Mouse (Mus musculus) stomach, embryonic 15.5 days (tissue): ENCODE measurements around the gene Inka1. TPM values are rescaled to one million over a fixed set of nuclear protein-coding genes. Genes with fewer than 3 reads are reported as not detected.

Experiments used
- ATAC-seq: fragments of 200-750 bp; cut with Nextera tagmentation; 2 replicates; pipeline ENCODE4 v1.8.0; 2017; ENCODE audit warnings: low read depth, moderate number of reproducible peaks, moderate TSS enrichment; ENCODE audit not compliant: insufficient read depth, low FRiP score
- H3K27ac ChIP-seq: fragments of 300-500 bp; sonication (generic); 2 replicates; pipeline ENCODE4 v1.5.1; 2015; ENCODE audit warnings: mild to moderate bottlenecking, inconsistent platforms
- H3K27me3 ChIP-seq: fragments of 300-500 bp; sonication (generic); replicated peaks from 2 replicates; pipeline ENCODE4 v1.6.1; 2015; ENCODE audit warnings: inconsistent platforms
- H3K36me3 ChIP-seq: fragments of 300-500 bp; sonication (generic); 2 replicates; pipeline ENCODE4 v1.6.1; 2015; ENCODE audit warnings: inconsistent platforms
- H3K4me1 ChIP-seq: fragments of 300-500 bp; sonication (generic); 2 replicates; pipeline ENCODE4 v1.6.1; 2015; ENCODE audit warnings: inconsistent platforms
- H3K4me2 ChIP-seq: fragments of 300-500 bp; sonication (generic); 2 replicates; pipeline ENCODE4 v1.6.1; 2015; ENCODE audit warnings: mild to moderate bottlenecking, inconsistent platforms
- H3K4me3 ChIP-seq: fragments of 300-500 bp; sonication (generic); replicated peaks from 2 replicates; pipeline ENCODE4 v1.5.1; 2015; ENCODE audit warnings: inconsistent platforms
- H3K9ac ChIP-seq: fragments of 300-500 bp; sonication (generic); 2 replicates; pipeline ENCODE4 v1.6.1; 2015; ENCODE audit warnings: inconsistent platforms
- H3K9me3 ChIP-seq: fragments of 300-500 bp; sonication (generic); 2 replicates; pipeline ENCODE4 v1.6.1; 2016; ENCODE audit warnings: inconsistent platforms
- WGBS: fragments of 180-500 bp; shearing (Covaris S2); methylation state at CpG from one replicate; pipeline ENCODE4 v1.1.7; 2015; 5-methylcytosine and 5-hydroxymethylcytosine counted together
- polyA plus RNA-seq: library from polyadenylated mRNA; unstranded; fragments of >200 nt; fragmentation: Nextera tagmentation; extraction: Ambion mirVana; gene quantifications from 2 replicates; pipeline ENCODE4 v1.2.1, GENCODE M21; 2015

Gene Inka1
- polyA plus RNA-seq, 1 experiment from 2014 or later, result 54.7 TPM

GRCm38 (mm10) chr9:107982681-107983346 lies 2.9 kb downstream of the Inka1 start, which contains the start of gene Gm20661:
TSS of gene Gm20661 (plus strand) at chr9:107983058.
- 14% methylated on average over 14 of the region's 14 CpGs for WGBS
- no peaks in the 10 kb centered on the region for H3K9me3 ChIP-seq
- peak within 1 kb of the TSS; percentile 77 for H3K4me3 ChIP-seq
- H3K36me3 ChIP-seq, result no peaks in the 10 kb centered on the region
- no peaks in the 10 kb centered on the region for H3K27me3 ChIP-seq
- peak within 1 kb of the TSS; percentile 100 for H3K27ac ChIP-seq
- H3K9ac ChIP-seq, result peak within 1 kb of the TSS; percentile 65; the same call in 1 of the 2 replicates
- ATAC-seq, result peak; percentile 77
- peak within 1 kb of the TSS; percentile 81 for H3K4me2 ChIP-seq
- H3K4me1 ChIP-seq, result peaks cover 41% of the 10 kb centered on the region

- Histone ChIP-seq H3K9me3 (no peaks in the 10 kb centered on the region), H3K36me3 (no peaks in the 10 kb centered on the region), H3K27me3 (no peaks in the 10 kb centered on the region), H3K4me2 (peak overlapping the region; percentile 81), H3K9ac (peak overlapping the region; percentile 13; the same call in 1 of the 2 replicates), H3K4me1 (peaks cover 39% of the 10 kb centered on the region), H3K27ac (peak overlapping the region; percentile 100), H3K4me3 (peak overlapping the region; percentile 77)
- peak; percentile 8; the same call in 1 of the 2 replicates for ATAC-seq
- 29% methylated on average over 7 of the region's 7 CpGs for WGBS
Measured at GRCm38 (mm10) chr9:107981684-107982605, 3.7 kb downstream of the Inka1 start.

- peaks cover 31% of the 10 kb centered on the region for H3K4me1 ChIP-seq
- whole genome bisulfite sequencing, result 87% methylated on average over 12 of the region's 12 CpGs
- no peaks in the 10 kb centered on the region for H3K36me3 ChIP-seq
- no peak overlapping the region for H3K9ac ChIP-seq
- no peaks in the 10 kb centered on the region for H3K27me3 ChIP-seq
- no peak overlapping the region for H3K4me3 ChIP-seq
- no peak for ATAC-seq
- no peak overlapping the region for H3K4me2 ChIP-seq
- no peaks in the 10 kb centered on the region for H3K9me3 ChIP-seq
- H3K27ac ChIP-seq, result no peak overlapping the region
Measured at GRCm38 (mm10) chr9:107978815-107979214, 6.9 kb downstream of the Inka1 start.

GRCm38 (mm10) chr9:107975399-107976386 lies 10.0 kb downstream of the Inka1 start, which contains the start of gene Uba7:
TSS of gene Uba7 (plus strand) at chr9:107975505.
- Histone ChIP-seq H3K36me3 (peaks cover 3% of the 10 kb centered on the region; the same call in 1 of the 2 replicates), H3K4me2 (peak within 1 kb of the TSS; percentile 45), H3K4me1 (peaks cover 7% of the 10 kb centered on the region), H3K27me3 (no peaks in the 10 kb centered on the region), H3K4me3 (peak within 1 kb of the TSS; percentile 27), H3K9ac (no peak within 1 kb of the TSS), H3K27ac (peak within 1 kb of the TSS; percentile 73), H3K9me3 (no peaks in the 10 kb centered on the region)
- WGBS, result 54% methylated on average over 12 of the region's 12 CpGs
- peak; percentile 85 for ATAC-seq

GRCm38 (mm10) chr9:107974491-107975171 lies 11.0 kb downstream of the Inka1 start:
- Histone ChIP-seq H3K9me3 (no peaks in the 10 kb centered on the region), H3K9ac (no peak overlapping the region), H3K4me3 (no peak overlapping the region), H3K27me3 (no peaks in the 10 kb centered on the region), H3K27ac (peak overlapping the region; percentile 73; the same call in 1 of the 2 replicates), H3K36me3 (peaks cover 9% of the 10 kb centered on the region; the same call in 1 of the 2 replicates), H3K4me1 (peaks cover 4% of the 10 kb centered on the region; the same call in 1 of the 2 replicates), H3K4me2 (no peak overlapping the region)
- ATAC-seq, result peak; percentile 67; the same call in 1 of the 2 replicates
- WGBS, result 72% methylated on average over 10 of the region's 10 CpGs

- Histone ChIP-seq H3K9ac (no peak overlapping the region), H3K36me3 (peaks cover 12% of the 10 kb centered on the region; the same call in 1 of the 2 replicates), H3K4me1 (peaks cover 4% of the 10 kb centered on the region; the same call in 1 of the 2 replicates), H3K9me3 (no peaks in the 10 kb centered on the region), H3K4me3 (no peak overlapping the region), H3K27ac (no peak overlapping the region), H3K27me3 (no peaks in the 10 kb centered on the region), H3K4me2 (no peak overlapping the region)
- ATAC-seq, result peak; percentile 78
- WGBS, result 64% methylated on average over 8 of the region's 8 CpGs
Measured at GRCm38 (mm10) chr9:107971690-107972541, 13.8 kb downstream of the Inka1 start.

GRCm38 (mm10) chr9:107970311-107970710 lies 15.4 kb downstream of the Inka1 start:
- H3K4me1 ChIP-seq, result no peaks in the 10 kb centered on the region
- no peak overlapping the region for H3K4me2 ChIP-seq
- H3K27ac ChIP-seq, result no peak overlapping the region
- H3K9me3 ChIP-seq, result no peaks in the 10 kb centered on the region
- peaks cover 12% of the 10 kb centered on the region; the same call in 1 of the 2 replicates for H3K36me3 ChIP-seq
- no peak overlapping the region for H3K4me3 ChIP-seq
- no peak for ATAC-seq
- WGBS, result 79% methylated on average over 5 of the region's 5 CpGs
- H3K9ac ChIP-seq, result no peak overlapping the region
- no peaks in the 10 kb centered on the region for H3K27me3 ChIP-seq

GRCm38 (mm10) chr9:107968531-107968930 lies 17.1 kb downstream of the Inka1 start:
- H3K9ac ChIP-seq, result no peak overlapping the region
- no peak for ATAC-seq

GRCm38 (mm10) chr9:107967437-107967836 lies 18.2 kb downstream of the Inka1 start:
- no peak for ATAC-seq
- no peaks in the 10 kb centered on the region for H3K27me3 ChIP-seq
- no peak overlapping the region for H3K4me3 ChIP-seq
- H3K27ac ChIP-seq, result no peak overlapping the region
- WGBS, result 80% methylated on average over 6 of the region's 6 CpGs
- H3K4me1 ChIP-seq, result no peaks in the 10 kb centered on the region
- H3K9me3 ChIP-seq, result no peaks in the 10 kb centered on the region
- H3K9ac ChIP-seq, result no peak overlapping the region
- no peak overlapping the region for H3K4me2 ChIP-seq
- H3K36me3 ChIP-seq, result peaks cover 12% of the 10 kb centered on the region; the same call in 1 of the 2 replicates

More at GRCm38 (mm10) chr9:107968531-107968930, 17.1 kb downstream of the Inka1 start:
- H3K4me2 ChIP-seq, result no peak overlapping the region
- H3K4me3 ChIP-seq, result no peak overlapping the region
- H3K4me1 ChIP-seq, result no peaks in the 10 kb centered on the region
- H3K9me3 ChIP-seq, result no peaks in the 10 kb centered on the region
- H3K27me3 ChIP-seq, result no peaks in the 10 kb centered on the region
- H3K36me3 ChIP-seq, result peaks cover 12% of the 10 kb centered on the region; the same call in 1 of the 2 replicates
- H3K27ac ChIP-seq, result no peak overlapping the region
- 85% methylated on average over 7 of the region's 7 CpGs for WGBS

- H3K4me1 ChIP-seq, result no peaks in the 10 kb centered on the region
- H3K36me3 ChIP-seq, result peaks cover 12% of the 10 kb centered on the region; the same call in 1 of the 2 replicates
- no peak overlapping the region for H3K27ac ChIP-seq
- H3K9me3 ChIP-seq, result no peaks in the 10 kb centered on the region
- no peaks in the 10 kb centered on the region for H3K27me3 ChIP-seq
- H3K4me3 ChIP-seq, result no peak overlapping the region
- H3K4me2 ChIP-seq, result no peak overlapping the region
- no peak overlapping the region for H3K9ac ChIP-seq
- no peak for ATAC-seq
- WGBS, result 81% methylated on average over 10 of the region's 10 CpGs
Measured at GRCm38 (mm10) chr9:107966676-107967075, 19.0 kb downstream of the Inka1 start.
